ENCODE assay signal across 8 mouse cellular contexts in genomic region chr1:86526116-86526788, GRCm38 (mm10). TPM values are rescaled to one million over a fixed set of nuclear protein-coding genes. Genes with fewer than 3 reads are reported as not detected.
DNase-seq lines count a peak whose midpoint lies in the region; ATAC-seq and TF ChIP-seq lines count a peak whose summit lies in the region.

Gene Ptma (plus strand): TSS chr1:86526726.

- peak; percentile 95 for TF ChIP-seq POLR2A in bone marrow, adult 2 months (IDR thresholded peaks at IDR 0.05; ENCODE audit: borderline replicate concordance, control insufficient read depth, low read depth, low read length)
- peak; percentile 72; the same call in 1 of the 2 replicates for TF ChIP-seq POLR2A in limb, embryonic 14.5 days (IDR thresholded peaks at IDR 0.05; ENCODE audit: borderline replicate concordance, extremely low read depth, insufficient read depth, insufficient read length)

- peaks cover 6% of the 10 kb centered on the region; the same call in 1 of the 2 replicates for H3K4me1 ChIP-seq in bone marrow, adult 2 months (ENCODE audit: control insufficient read depth, insufficient read depth, low read length)
- peaks cover 44% of the 10 kb centered on the region for H3K4me1 ChIP-seq in embryonic facial prominence, embryonic 15.5 days
- peaks cover 27% of the 10 kb centered on the region for H3K4me1 ChIP-seq in limb, embryonic 14.5 days (ENCODE audit: control insufficient read depth, insufficient read depth, low read length)
- H3K4me1 ChIP-seq in midbrain, postnatal 0 days (ENCODE audit: insufficient read depth, low read length) = peaks cover 9% of the 10 kb centered on the region

- ATAC-seq in embryonic facial prominence, embryonic 15.5 days (ENCODE audit: insufficient number of reproducible peaks, low FRiP score, low TSS enrichment, low read depth) = peak; percentile 96
- peak; percentile 91 for ATAC-seq in limb, embryonic 14.5 days (ENCODE audit: low FRiP score, low read depth)
- peak; percentile 92 for ATAC-seq in midbrain, postnatal 0 days (ENCODE audit: low FRiP score)

- peak within 1 kb of the TSS; percentile 85 for H3K4me2 ChIP-seq in embryonic facial prominence, embryonic 15.5 days (replicated peaks)
- peak within 1 kb of the TSS; percentile 98 for H3K4me2 ChIP-seq in limb, embryonic 14.5 days (replicated peaks; ENCODE audit: low read depth, low read length, severe bottlenecking)
- peak within 1 kb of the TSS; percentile 83 for H3K4me2 ChIP-seq in midbrain, postnatal 0 days (ENCODE audit: low read depth, low read length, poor library complexity, severe bottlenecking)

- H3K36me3 ChIP-seq in embryonic facial prominence, embryonic 15.5 days = peaks cover 13% of the 10 kb centered on the region; the same call in 1 of the 2 replicates
- H3K36me3 ChIP-seq in limb, embryonic 14.5 days (ENCODE audit: control insufficient read depth, insufficient read depth, low read length) = peaks cover 29% of the 10 kb centered on the region
- no peaks in the 10 kb centered on the region for H3K36me3 ChIP-seq in midbrain, postnatal 0 days (ENCODE audit: insufficient read depth, low read length)

- no peak for TF ChIP-seq CTCF in bone marrow, adult 2 months (IDR thresholded peaks at IDR 0.05; ENCODE audit: control insufficient read depth, insufficient read depth, low read length)
- peak; percentile 1 for TF ChIP-seq CTCF in midbrain, postnatal 0 days (IDR thresholded peaks at IDR 0.05)

- DNase-seq in 416B (ENCODE audit: low read depth) = peak; percentile 99
- peak; percentile 98 for DNase-seq in heart, adult 8-10 months (ENCODE audit: low spot score)
- peak; percentile 100 for DNase-seq in kidney, adult 9 months
- peak; percentile 100 for DNase-seq in limb, embryonic 14.5 days (ENCODE audit: low spot score)
- DNase-seq in midbrain, postnatal 0 days (ENCODE audit: low spot score) = peak; percentile 100
- DNase-seq in spleen, postnatal 14 days (ENCODE audit: low spot score in 2 of 2) = peak; percentile 89 to 93

- peak within 1 kb of the TSS; percentile 86 for H3K4me3 ChIP-seq in bone marrow, adult 2 months (replicated peaks; ENCODE audit: control insufficient read depth, low read depth, low read length)
- H3K4me3 ChIP-seq in embryonic facial prominence, embryonic 15.5 days (replicated peaks) = peak within 1 kb of the TSS; percentile 99
- peak within 1 kb of the TSS; percentile 100 for H3K4me3 ChIP-seq in limb, embryonic 14.5 days (replicated peaks; ENCODE audit: low read length)
- H3K4me3 ChIP-seq in midbrain, postnatal 0 days (ENCODE audit: low read depth, low read length) = peak within 1 kb of the TSS; percentile 98

- peak within 1 kb of the TSS; percentile 99 for H3K9ac ChIP-seq in embryonic facial prominence, embryonic 15.5 days
- H3K9ac ChIP-seq in limb, embryonic 14.5 days (ENCODE audit: low read depth, low read length, severe bottlenecking) = peak within 1 kb of the TSS; percentile 100
- H3K9ac ChIP-seq in midbrain, postnatal 0 days (replicated peaks; ENCODE audit: low read length, poor library complexity, severe bottlenecking) = peak within 1 kb of the TSS; percentile 100

- under 1% methylated on average over 61 of the region's 63 CpGs for WGBS in bone marrow, adult 2 months
- under 1% methylated on average over 55 of the region's 63 CpGs for WGBS in embryonic facial prominence, embryonic 15.5 days
- WGBS in limb, embryonic 14.5 days = 0% methylated on average over 43 of the region's 63 CpGs
- under 1% methylated on average over 53 of the region's 63 CpGs for WGBS in midbrain, postnatal 0 days

- no peaks in the 10 kb centered on the region for H3K9me3 ChIP-seq in embryonic facial prominence, embryonic 15.5 days (replicated peaks)
- no peaks in the 10 kb centered on the region for H3K9me3 ChIP-seq in limb, embryonic 14.5 days (ENCODE audit: control insufficient read depth, low read length)
- H3K9me3 ChIP-seq in midbrain, postnatal 0 days (ENCODE audit: low read length) = no peaks in the 10 kb centered on the region

- no peaks in the 10 kb centered on the region for H3K27me3 ChIP-seq in embryonic facial prominence, embryonic 15.5 days
- no peaks in the 10 kb centered on the region for H3K27me3 ChIP-seq in limb, embryonic 14.5 days (ENCODE audit: control insufficient read depth, insufficient read depth, low read length)
- no peaks in the 10 kb centered on the region for H3K27me3 ChIP-seq in midbrain, postnatal 0 days (ENCODE audit: insufficient read depth, low read length)

- H3K27ac ChIP-seq in bone marrow, adult 2 months (ENCODE audit: control insufficient read depth, insufficient read depth, low read depth, low read length, poor library complexity) = peak within 1 kb of the TSS; percentile 95
- H3K27ac ChIP-seq in embryonic facial prominence, embryonic 15.5 days (replicated peaks) = peak within 1 kb of the TSS; percentile 100
- H3K27ac ChIP-seq in limb, embryonic 14.5 days (replicated peaks; ENCODE audit: low read depth, low read length) = peak within 1 kb of the TSS; percentile 100
- H3K27ac ChIP-seq in midbrain, postnatal 0 days (ENCODE audit: low read depth, low read length) = peak within 1 kb of the TSS; percentile 100

RNA-seq across cellular contexts. Expression of gene Ptma, which starts in this region (rescaled TPM):
- polyA plus RNA-seq in bone marrow, adult 2 months (2011; ENCODE audit: insufficient read depth, insufficient read length, low replicate concordance, missing spikeins) = 1,145 and 1,395 TPM in 2 replicates
- 1,945 and 2,079 TPM in 2 replicates for polyA plus RNA-seq in embryonic facial prominence, embryonic 15.5 days (2015; fragmentation: Nextera tagmentation; extraction: Ambion mirVana)
- total RNA-seq in heart, adult 8-10 months (2022) = 100 to 1,000 TPM; 183 to 230 (median 211) TPM
- 1,648 and 3,055 TPM in 2 replicates for polyA plus RNA-seq in limb, embryonic 14.5 days (2012; rRNA removed)
- 2,429 and 2,674 TPM in 2 replicates for polyA plus RNA-seq in limb, embryonic 14.5 days (2014; fragmentation: Nextera tagmentation; extraction: Ambion mirVana)
- 947 and 1,050 TPM in 2 replicates for total RNA-seq in midbrain, postnatal 0 days (2014; rRNA removed)
- polyA plus RNA-seq in midbrain, postnatal 0 days (2015; fragmentation: Nextera tagmentation; extraction: Ambion mirVana) = 1,199 and 1,354 TPM in 2 replicates

Comparison
In these comparisons a context has a peak if more than half of its experiments do, and no peak if none do; other contexts are left out.
1. Peak in every context shown above with its lines: DNase-seq, ATAC-seq, H3K4me3 ChIP-seq and H3K27ac ChIP-seq.